8 mouse cellular contexts compared by ENCODE assay signal in the genomic region with DNA sequence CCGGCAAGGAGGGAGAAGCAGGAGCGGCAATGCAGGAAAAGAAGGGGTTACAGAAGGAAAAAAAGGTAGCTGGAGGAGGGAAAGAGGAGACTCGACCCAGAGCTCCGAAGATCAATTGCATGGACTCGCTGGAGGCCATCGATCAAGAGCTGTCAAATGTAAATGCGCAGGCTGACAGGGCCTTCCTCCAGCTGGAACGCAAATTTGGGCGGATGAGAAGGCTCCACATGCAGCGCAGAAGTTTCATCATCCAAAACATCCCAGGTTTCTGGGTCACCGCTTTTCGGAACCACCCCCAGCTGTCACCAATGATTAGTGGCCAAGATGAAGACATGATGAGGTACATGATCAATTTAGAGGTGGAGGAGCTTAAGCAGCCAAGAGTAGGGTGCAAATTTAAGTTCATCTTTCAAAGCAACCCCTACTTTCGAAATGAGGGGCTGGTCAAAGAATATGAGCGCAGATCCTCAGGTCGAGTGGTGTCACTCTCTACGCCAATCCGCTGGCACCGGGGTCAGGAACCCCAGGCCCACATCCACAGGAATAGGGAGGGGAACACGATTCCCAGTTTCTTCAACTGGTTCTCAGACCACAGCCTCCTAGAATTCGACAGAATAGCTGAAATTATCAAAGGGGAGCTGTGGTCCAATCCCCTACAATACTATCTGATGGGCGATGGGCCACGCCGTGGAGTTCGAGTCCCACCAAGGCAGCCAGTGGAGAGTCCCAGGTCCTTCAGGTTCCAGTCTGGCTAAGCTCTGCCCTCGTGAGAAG. TPM values are rescaled to one million over a fixed set of nuclear protein-coding genes. Genes with fewer than 3 reads are reported as not detected.
DNase-seq lines count a peak whose midpoint lies in the region; ATAC-seq lines count a peak whose summit lies in the region.

No protein-coding gene starts in this region.

- no peaks in the 10 kb centered on the region for H3K9me3 ChIP-seq in heart, embryonic 14.5 days (ENCODE audit: control insufficient read depth, low read length)
- no peaks in the 10 kb centered on the region for H3K9me3 ChIP-seq in liver, embryonic 12.5 days (replicated peaks)
- H3K9me3 ChIP-seq in stomach, embryonic 16.5 days (replicated peaks; ENCODE audit: control insufficient read depth, low read length): no peaks in the 10 kb centered on the region

- peak overlapping the region; percentile 96 for H3K4me2 ChIP-seq in heart, embryonic 14.5 days (ENCODE audit: low read length)
- H3K4me2 ChIP-seq in liver, embryonic 12.5 days: peak overlapping the region; percentile 93
- H3K4me2 ChIP-seq in stomach, embryonic 16.5 days (ENCODE audit: low read depth, low read length): peak overlapping the region; percentile 88

- DNase-seq in adrenal gland, postnatal 10 days: peak; percentile 11
- DNase-seq in adrenal gland, adult 18-20 months (ENCODE audit: low spot score in 2 of 2): no peak
- DNase-seq in thymus, adult 18-20 months: peak; percentile 15 to 17
- no peak for DNase-seq in thymus, postnatal 0 days (ENCODE audit: low spot score)
- DNase-seq in c-Kit-positive CD71-positive TER-119-positive erythroid progenitor cells, embryonic 14.5 days (ENCODE audit: low spot score): no peak

- no peaks in the 10 kb centered on the region for H3K36me3 ChIP-seq in heart, embryonic 14.5 days (ENCODE audit: control insufficient read depth, insufficient read depth, low read length)
- H3K36me3 ChIP-seq in liver, embryonic 12.5 days: no peaks in the 10 kb centered on the region
- H3K36me3 ChIP-seq in stomach, embryonic 16.5 days (ENCODE audit: control insufficient read depth, insufficient read depth, low read length): no peaks in the 10 kb centered on the region

- H3K27ac ChIP-seq in heart, embryonic 14.5 days (replicated peaks in 1 of 2; ENCODE audit: control insufficient read depth in 1 of 2, insufficient read depth in 1 of 2, low read depth in 2 of 2, low read length in 2 of 2): peak overlapping the region in 1 of 2 experiments; percentile 78; a peak in 2 of 4 replicates
- H3K27ac ChIP-seq in liver, embryonic 12.5 days: no peak overlapping the region
- peak overlapping the region; percentile 53; the same call in 1 of the 2 replicates for H3K27ac ChIP-seq in stomach, embryonic 16.5 days (ENCODE audit: low read length)

- 46% methylated on average over 25 of the region's 25 CpGs for WGBS in heart, embryonic 14.5 days
- WGBS in liver, embryonic 12.5 days (ENCODE audit: insufficient replicate concordance): 47% methylated on average over 25 of the region's 25 CpGs
- WGBS in stomach, embryonic 16.5 days: 44% methylated on average over 25 of the region's 25 CpGs

- peak overlapping the region; percentile 79 to 92 for H3K4me3 ChIP-seq in heart, embryonic 14.5 days (ENCODE audit: control insufficient read depth in 1 of 2, insufficient read depth in 1 of 2, low read depth in 1 of 2, low read length in 2 of 2)
- H3K4me3 ChIP-seq in liver, embryonic 12.5 days: peak overlapping the region; percentile 65
- H3K4me3 ChIP-seq in stomach, embryonic 16.5 days (replicated peaks; ENCODE audit: low read length): peak overlapping the region; percentile 76

- no peak for ATAC-seq in heart, embryonic 14.5 days (ENCODE audit: insufficient number of reproducible peaks, insufficient read depth, low FRiP score, low read depth)
- no peak for ATAC-seq in liver, embryonic 12.5 days
- ATAC-seq in stomach, embryonic 16.5 days (ENCODE audit: insufficient read depth, low FRiP score): no peak

- H3K27me3 ChIP-seq in heart, embryonic 14.5 days (ENCODE audit: control insufficient read depth, insufficient read depth, low read length): no peaks in the 10 kb centered on the region
- peaks cover 14% of the 10 kb centered on the region for H3K27me3 ChIP-seq in liver, embryonic 12.5 days (replicated peaks)
- no peaks in the 10 kb centered on the region for H3K27me3 ChIP-seq in stomach, embryonic 16.5 days (ENCODE audit: control insufficient read depth, insufficient read depth, low read length)

- H3K4me1 ChIP-seq in heart, embryonic 14.5 days (ENCODE audit: control insufficient read depth in 2 of 2, insufficient read depth in 2 of 2, low read length in 2 of 2): peaks cover 22 to 41% of the 10 kb centered on the region in 2 experiments
- H3K4me1 ChIP-seq in liver, embryonic 12.5 days: peaks cover 20% of the 10 kb centered on the region
- H3K4me1 ChIP-seq in stomach, embryonic 16.5 days (ENCODE audit: control insufficient read depth, insufficient read depth, low read length): 0 out of 2 replicates have a peak, but pooled peaks cover 9% of the 10 kb centered on the region

- peak overlapping the region; percentile 83 for H3K9ac ChIP-seq in heart, embryonic 14.5 days (ENCODE audit: low read length)
- H3K9ac ChIP-seq in liver, embryonic 12.5 days: peak overlapping the region; percentile 53
- H3K9ac ChIP-seq in stomach, embryonic 16.5 days (ENCODE audit: low read length): peak overlapping the region; percentile 72

RNA-seq across cellular contexts. Expression of gene Tspyl4, which starts 0.9 kb away (rescaled TPM):
- total RNA-seq in adrenal gland, postnatal 10 days (2021): 10 to 100 TPM; 15.6 to 18.5 TPM
- total RNA-seq in adrenal gland, adult 18-20 months (2021): 10 to 100 TPM; 17.2 to 19.0 TPM
- 31.0 and 32.9 TPM in 2 replicates for polyA plus RNA-seq in thymus, postnatal 0 days (2015; fragmentation: Nextera tagmentation; extraction: Ambion mirVana)
- 10.0 and 11.9 TPM in 2 replicates for polyA plus RNA-seq in heart, embryonic 14.5 days (2014; fragmentation: Nextera tagmentation; extraction: Ambion mirVana)
- polyA plus RNA-seq in liver, embryonic 12.5 days (2016; fragmentation: Nextera tagmentation; extraction: Ambion mirVana): 1.5 and 2.1 TPM in 2 replicates
- polyA plus RNA-seq in stomach, embryonic 16.5 days (2015; fragmentation: Nextera tagmentation; extraction: Ambion mirVana): 15.8 and 20.8 TPM in 2 replicates

RNA-seq across cellular contexts. Expression of gene Tspyl1, which starts 16.2 kb away (rescaled TPM):
- 10 to 100 TPM; 49.8 to 50.8 TPM for total RNA-seq in adrenal gland, postnatal 10 days (2021)
- 10 to 100 TPM; 60.8 to 65.3 TPM for total RNA-seq in adrenal gland, adult 18-20 months (2021)
- polyA plus RNA-seq in thymus, postnatal 0 days (2015; fragmentation: Nextera tagmentation; extraction: Ambion mirVana): 77.6 and 82.6 TPM in 2 replicates
- 67.1 and 70.7 TPM in 2 replicates for polyA plus RNA-seq in heart, embryonic 14.5 days (2014; fragmentation: Nextera tagmentation; extraction: Ambion mirVana)
- 40.3 and 40.9 TPM in 2 replicates for polyA plus RNA-seq in liver, embryonic 12.5 days (2016; fragmentation: Nextera tagmentation; extraction: Ambion mirVana)
- polyA plus RNA-seq in stomach, embryonic 16.5 days (2015; fragmentation: Nextera tagmentation; extraction: Ambion mirVana): 57.1 and 57.3 TPM in 2 replicates

Comparison
In these comparisons a context has a peak if more than half of its experiments do, and no peak if none do; other contexts are left out.
1. DNase-seq: peak in adrenal gland, postnatal 10 days (single experiment) and thymus, adult 18-20 months (2 of 2); none in adrenal gland, adult 18-20 months (0 of 2), thymus, postnatal 0 days (single experiment) and c-Kit-positive CD71-positive TER-119-positive erythroid progenitor cells, embryonic 14.5 days (single experiment).
2. Peak in every context shown above with its lines, with median percentiles within 50 percentile points of each other: H3K4me2 ChIP-seq, H3K4me3 ChIP-seq and H3K9ac ChIP-seq.